Mouse (Mus musculus) testis, adult 2 months (tissue): Measurements from ENCODE around the gene Safb. TPM values are rescaled to one million over a fixed set of nuclear protein-coding genes. Genes with fewer than 3 reads are reported as not detected.

Source experiments
- H3K27ac ChIP-seq: fragments of 200-500 bp; 2 replicates; pipeline ENCODE4 v1.5.1; 2012; ENCODE audit warnings: low read depth, low read length; ENCODE audit not compliant: control insufficient read depth, insufficient read depth
- H3K27me3 ChIP-seq: fragments of 200-500 bp; 2 replicates; pipeline ENCODE4 v1.6.1; 2012; ENCODE audit warnings: mild to moderate bottlenecking, low read length, moderate library complexity; ENCODE audit not compliant: control insufficient read depth, insufficient read depth
- H3K36me3 ChIP-seq: fragments of 200-500 bp; 2 replicates; pipeline ENCODE4 v1.6.1; 2012; ENCODE audit warnings: mild to moderate bottlenecking, low read length; ENCODE audit not compliant: control insufficient read depth, insufficient read depth
- H3K4me1 ChIP-seq: fragments of 200-500 bp; 2 replicates; pipeline ENCODE4 v1.6.1; 2012; ENCODE audit warnings: low read length; ENCODE audit not compliant: control insufficient read depth, insufficient read depth
- H3K4me3 ChIP-seq: fragments of 200-500 bp; 2 replicates; pipeline ENCODE4 v1.5.1; 2012; ENCODE audit warnings: low read depth, mild to moderate bottlenecking, low read length, moderate library complexity, mixed read lengths; ENCODE audit not compliant: control insufficient read depth
- CTCF ChIP-seq: fragments of 200-500 bp; IDR thresholded peaks from 2 replicates; pipeline ENCODE4 v1.5.1; 2012; ENCODE audit warnings: low read depth, mild to moderate bottlenecking, inconsistent platforms, low read length, moderate library complexity; ENCODE audit not compliant: control insufficient read depth, insufficient read depth, insufficient replicate concordance
- POLR2A ChIP-seq: fragments of 200-500 bp; IDR thresholded peaks from 2 replicates; pipeline ENCODE4 v1.6.1; 2012; ENCODE audit warnings: low read depth, mild to moderate bottlenecking, inconsistent platforms, low read length, moderate library complexity; ENCODE audit not compliant: control insufficient read depth
- polyA plus RNA-seq: library from polyadenylated mRNA; depleted of rRNA; stranded (reverse); fragments of >200 nt; gene quantifications from 2 replicates; pipeline ENCODE4 v1.2.3, GENCODE M21; 2012; rRNA removed

The Safb gene
- polyA plus RNA-seq: 104 and 116 TPM in 2 replicates

DNA sequence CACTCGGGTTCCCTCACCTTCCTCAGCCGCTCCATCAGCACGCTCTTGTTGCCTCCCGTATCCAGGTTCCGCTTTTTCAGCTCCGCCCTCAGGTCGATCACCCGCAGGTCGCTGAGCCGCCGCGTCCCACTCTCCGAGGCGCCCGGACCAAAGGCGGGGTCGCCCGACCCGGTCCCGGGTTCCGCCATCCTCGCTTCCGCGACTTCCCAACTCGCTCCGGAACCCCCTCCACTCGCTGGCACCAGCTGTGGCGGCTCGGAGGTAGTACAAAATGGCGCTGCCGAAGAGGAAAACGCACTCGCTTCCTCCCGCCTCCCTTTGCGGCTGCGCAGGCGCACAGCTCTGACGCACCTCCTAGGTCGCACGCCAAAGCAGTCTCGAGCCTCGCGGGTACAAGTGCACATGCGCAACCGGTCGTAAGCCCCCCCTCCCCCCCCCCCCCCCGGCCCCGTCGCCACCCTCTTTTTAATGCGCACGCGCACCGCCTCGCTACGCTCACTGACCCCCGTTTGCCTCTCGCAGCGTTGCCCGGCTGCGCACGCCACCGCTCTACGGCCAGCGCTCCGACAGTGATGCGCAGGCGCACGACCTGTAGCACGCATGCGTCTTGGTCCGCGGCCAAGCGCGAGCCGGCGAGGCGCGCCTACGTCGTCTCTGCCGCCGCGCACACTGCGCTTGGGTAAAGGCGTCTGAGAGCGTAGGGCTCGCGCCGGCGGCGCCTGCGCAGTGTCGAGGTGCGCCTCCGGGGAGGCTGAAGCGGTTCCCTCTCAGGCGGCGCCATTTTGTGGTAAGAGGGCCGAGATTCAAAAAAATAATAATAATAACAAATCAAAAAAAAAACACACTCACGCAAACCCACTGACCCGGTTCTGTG is at the start of gene Safb, which contains the start of gene Safb2:
Gene Safb (plus strand): TSS at position 569 of the 874 bp plus-strand sequence.
Gene Safb2 (minus strand): TSS at position 329 of the 874 bp plus-strand sequence.
- H3K27ac ChIP-seq: peak within 1 kb of the TSS; percentile 99
- TF ChIP-seq CTCF (0 out of 2 replicates have a peak, but pooled peaks have one; percentile 4), POLR2A (peak; percentile 85)
- H3K4me1 ChIP-seq: peaks cover 11% of the 10 kb centered on the region
- peaks cover 8% of the 10 kb centered on the region for H3K36me3 ChIP-seq
- peak within 1 kb of the TSS; percentile 99 for H3K4me3 ChIP-seq
- no peaks in the 10 kb centered on the region for H3K27me3 ChIP-seq

- Histone ChIP-seq H3K27ac (no peak overlapping the region), H3K4me1 (peaks cover 16% of the 10 kb centered on the region), H3K36me3 (no peaks in the 10 kb centered on the region), H3K4me3 (no peak overlapping the region), H3K27me3 (no peaks in the 10 kb centered on the region)
- TF ChIP-seq CTCF: no peak
- no peak for TF ChIP-seq POLR2A
Observed at GRCm38 (mm10) chr17:56536192-56536591, 48.4 kb upstream of the Safb start.

DNA sequence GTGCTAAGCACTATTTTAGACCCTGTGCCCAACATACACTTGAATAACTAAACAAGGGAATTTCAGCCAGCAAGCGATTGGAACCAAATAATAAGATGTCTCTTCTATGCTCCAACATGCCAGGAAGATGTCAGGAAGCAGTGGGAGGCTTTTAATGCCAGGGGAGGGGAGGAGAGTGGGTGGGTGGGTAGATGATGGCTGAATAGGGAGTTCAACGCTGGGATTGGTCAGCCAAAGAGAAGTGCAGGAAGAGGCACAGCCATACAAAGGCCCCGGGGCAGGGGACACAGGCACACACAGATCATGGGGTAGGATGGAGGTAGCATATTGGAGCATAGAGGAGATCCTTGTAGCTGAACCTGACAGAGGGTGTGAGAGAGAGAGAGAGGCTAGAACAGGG is 47.8 kb upstream of the Safb start:
- Histone ChIP-seq H3K27ac (no peak overlapping the region), H3K27me3 (no peaks in the 10 kb centered on the region), H3K4me1 (peaks cover 16% of the 10 kb centered on the region), H3K4me3 (no peak overlapping the region), H3K36me3 (no peaks in the 10 kb centered on the region)
- TF ChIP-seq POLR2A: no peak
- no peak for TF ChIP-seq CTCF

GRCm38 (mm10) chr17:56537912-56538311 is 46.7 kb upstream of the Safb start:
- no peaks in the 10 kb centered on the region for H3K36me3 ChIP-seq
- no peak overlapping the region for H3K4me3 ChIP-seq
- H3K27me3 ChIP-seq: no peaks in the 10 kb centered on the region
- peaks cover 16% of the 10 kb centered on the region for H3K4me1 ChIP-seq
- TF ChIP-seq CTCF: no peak
- TF ChIP-seq POLR2A: no peak
- H3K27ac ChIP-seq: no peak overlapping the region

GRCm38 (mm10) chr17:56540562-56540975 is 44.1 kb upstream of the Safb start:
- no peaks in the 10 kb centered on the region for H3K36me3 ChIP-seq
- peaks cover 16% of the 10 kb centered on the region for H3K4me1 ChIP-seq
- no peak overlapping the region for H3K27ac ChIP-seq
- no peak overlapping the region for H3K4me3 ChIP-seq
- TF ChIP-seq CTCF: no peak
- TF ChIP-seq POLR2A: no peak
- no peaks in the 10 kb centered on the region for H3K27me3 ChIP-seq

DNA sequence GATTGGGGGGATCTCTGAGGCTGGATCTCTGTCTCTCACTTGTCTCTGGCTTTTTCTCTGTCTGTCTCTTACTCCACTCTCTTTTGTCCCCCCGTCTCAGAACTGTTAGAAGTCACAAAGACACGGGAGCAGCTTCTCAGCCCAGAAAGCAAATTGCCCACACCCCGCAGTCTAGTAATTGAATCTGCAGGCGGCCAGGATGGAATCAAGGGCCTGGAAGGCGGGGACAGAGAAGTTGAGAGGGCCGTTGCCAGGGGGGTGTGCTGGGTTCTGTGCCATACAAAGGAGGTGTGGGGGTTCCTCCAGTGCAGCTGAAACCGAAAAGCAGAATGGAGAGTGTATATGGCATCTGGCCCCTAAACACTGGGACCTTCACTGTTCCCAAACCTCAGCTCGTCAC is 41.9 kb upstream of the Safb start:
- no peaks in the 10 kb centered on the region for H3K27me3 ChIP-seq
- H3K4me3 ChIP-seq: no peak overlapping the region
- TF ChIP-seq CTCF: no peak
- no peak for TF ChIP-seq POLR2A
- peaks cover 15% of the 10 kb centered on the region for H3K4me1 ChIP-seq
- H3K36me3 ChIP-seq: no peaks in the 10 kb centered on the region
- H3K27ac ChIP-seq: no peak overlapping the region

DNA sequence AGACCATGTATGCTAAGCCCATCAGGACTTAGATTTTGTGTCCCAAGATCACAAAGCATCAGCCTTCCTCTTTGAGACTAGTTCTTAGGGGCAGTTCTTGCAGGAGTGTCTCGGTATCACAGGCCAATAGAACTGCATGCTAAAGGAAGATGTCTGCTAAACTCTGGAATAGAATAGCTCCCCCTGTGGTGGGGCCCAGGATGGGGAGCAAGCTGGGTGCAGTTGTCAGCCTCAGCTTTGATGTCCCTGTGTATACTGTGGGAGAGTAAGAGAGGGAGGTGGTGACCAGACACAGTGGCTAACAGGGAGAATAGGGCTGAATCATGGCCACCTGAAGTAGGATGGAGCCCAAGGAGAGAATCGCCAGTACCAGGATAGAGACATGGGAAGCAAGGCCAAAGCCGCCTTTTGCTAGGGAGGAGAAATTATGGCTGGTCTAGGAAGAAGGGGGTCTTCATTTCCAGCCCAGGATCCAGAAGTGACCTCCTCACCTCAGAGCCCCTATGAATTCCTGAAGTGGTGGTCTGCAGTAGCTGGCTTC is 40.9 kb upstream of the Safb start:
- no peaks in the 10 kb centered on the region for H3K36me3 ChIP-seq
- H3K4me1 ChIP-seq: peaks cover 15% of the 10 kb centered on the region
- H3K27me3 ChIP-seq: no peaks in the 10 kb centered on the region
- H3K4me3 ChIP-seq: no peak overlapping the region
- H3K27ac ChIP-seq: no peak overlapping the region
- TF ChIP-seq CTCF (no peak), POLR2A (no peak)
